Mouse (Mus musculus) heart, embryonic 11.5 days (tissue): Measurements from ENCODE around the gene Hormad1. TPM values are rescaled to one million over a fixed set of nuclear protein-coding genes. Genes with fewer than 3 reads are reported as not detected.

Experiments used
- ATAC-seq: fragments of 200-750 bp; cut with Nextera tagmentation; replicated peaks from 2 replicates; pipeline ENCODE4 v1.8.0; 2017; ENCODE audit warnings: moderate library complexity; ENCODE audit not compliant: insufficient number of reproducible peaks, low FRiP score, low TSS enrichment
- H3K27ac ChIP-seq: fragments of 300-500 bp; sonication (generic); 2 replicates; pipeline ENCODE4 v1.5.1; 2014; ENCODE audit warnings: mild to moderate bottlenecking, low read depth, low read length
- H3K27me3 ChIP-seq: fragments of 300-500 bp; sonication (generic); 2 replicates; pipeline ENCODE4 v1.6.1; 2014; ENCODE audit warnings: mild to moderate bottlenecking, low read length, mixed read lengths; ENCODE audit not compliant: control insufficient read depth, insufficient read depth
- H3K36me3 ChIP-seq: fragments of 300-500 bp; sonication (generic); 2 replicates; pipeline ENCODE4 v1.6.1; 2014; ENCODE audit warnings: mild to moderate bottlenecking, low read length, moderate library complexity, mixed read lengths; ENCODE audit not compliant: control insufficient read depth, insufficient read depth
- H3K4me1 ChIP-seq: fragments of 300-500 bp; sonication (generic); 2 replicates; pipeline ENCODE4 v1.6.1; 2014; ENCODE audit warnings: low read length; ENCODE audit not compliant: control insufficient read depth, insufficient read depth
- H3K4me2 ChIP-seq: fragments of 300-500 bp; sonication (generic); 2 replicates; pipeline ENCODE4 v1.6.1; 2014; ENCODE audit warnings: mild to moderate bottlenecking, moderate library complexity
- H3K4me3 ChIP-seq: fragments of 300-500 bp; sonication (generic); 2 replicates; pipeline ENCODE4 v1.5.1; 2014; ENCODE audit warnings: low read depth, low read length
- H3K9ac ChIP-seq: fragments of 300-500 bp; sonication (generic); 2 replicates; pipeline ENCODE4 v1.6.1; 2014; ENCODE audit warnings: mild to moderate bottlenecking, low read depth, low read length, moderate library complexity
- H3K9me3 ChIP-seq: fragments of 300-500 bp; sonication (generic); replicated peaks from 2 replicates; pipeline ENCODE4 v1.6.1; 2016; ENCODE audit warnings: low read length; ENCODE audit not compliant: control insufficient read depth
- WGBS: fragments of 180-500 bp; shearing (Covaris S2); extraction: QIAGEN DNeasy Blood & Tissue Kit; methylation state at CpG from one replicate; pipeline ENCODE4 v1.1.7; 2014; ENCODE audit not compliant: insufficient replicate concordance; 5-methylcytosine and 5-hydroxymethylcytosine counted together
- polyA plus RNA-seq: library from polyadenylated mRNA; unstranded; fragments of >200 nt; fragmentation: Nextera tagmentation; extraction: Ambion mirVana; gene quantifications from 2 replicates; pipeline ENCODE4 v1.2.1, GENCODE M21; 2014

Gene Hormad1
- polyA plus RNA-seq, 1 experiment from 2014 or later: not detected

- Histone ChIP-seq H3K36me3 (peaks cover 21% of the 10 kb centered on the region), H3K9ac (no peak overlapping the region), H3K4me1 (peaks cover 5% of the 10 kb centered on the region; the same call in 1 of the 2 replicates), H3K4me3 (no peak overlapping the region), H3K27ac (no peak overlapping the region), H3K27me3 (no peaks in the 10 kb centered on the region), H3K9me3 (no peaks in the 10 kb centered on the region), H3K4me2 (no peak overlapping the region)
- 68% methylated on average over 4 of the region's 4 CpGs for WGBS
- ATAC-seq: no peak
These were observed 76.2 kb downstream of the Hormad1 start for GRCm38 (mm10) chr3:95635636-95636035.

GRCm38 (mm10) chr3:95636072-95636471 is 76.6 kb downstream of the Hormad1 start:
- H3K9ac ChIP-seq: no peak overlapping the region
- peaks cover 17% of the 10 kb centered on the region for H3K36me3 ChIP-seq
- ATAC-seq: no peak
- H3K9me3 ChIP-seq: no peaks in the 10 kb centered on the region
- H3K4me1 ChIP-seq: peaks cover 5% of the 10 kb centered on the region; the same call in 1 of the 2 replicates
- no peak overlapping the region for H3K27ac ChIP-seq
- no peaks in the 10 kb centered on the region for H3K27me3 ChIP-seq
- WGBS: 69% methylated on average over 4 of the region's 4 CpGs
- no peak overlapping the region for H3K4me3 ChIP-seq
- H3K4me2 ChIP-seq: no peak overlapping the region

Other genes starting within 250 kb of the Hormad1 start
- 117 and 125 TPM in 2 replicates for gene Cers2, start 244.9 kb upstream of the Hormad1 start, polyA plus RNA-seq
- gene Setdb1, start 202.5 kb upstream of the Hormad1 start, polyA plus RNA-seq: 31.6 and 37.6 TPM in 2 replicates
- gene 4930558C23Rik, start 156.8 kb upstream of the Hormad1 start, polyA plus RNA-seq: not detected in 2 replicates
- gene Arnt, start 125.3 kb upstream of the Hormad1 start, polyA plus RNA-seq: 20.6 and 28.5 TPM in 2 replicates
- 9.9 and 14.0 TPM in 2 replicates for gene Ctsk, start 60.4 kb upstream of the Hormad1 start, polyA plus RNA-seq
- 5.4 and 6.2 TPM in 2 replicates for gene Ctss, start 32.9 kb upstream of the Hormad1 start, polyA plus RNA-seq
- 27.8 and 32.0 TPM in 2 replicates for gene Golph3l, start 29.3 kb downstream of the Hormad1 start, polyA plus RNA-seq
- 52.7 and 55.4 TPM in 2 replicates for gene Ensa, start 65.3 kb downstream of the Hormad1 start, polyA plus RNA-seq
- gene Mcl1, start 99.1 kb downstream of the Hormad1 start, polyA plus RNA-seq: 46.3 and 49.8 TPM in 2 replicates
- gene Adamtsl4, start 128.2 kb downstream of the Hormad1 start, polyA plus RNA-seq: 3.5 and 5.1 TPM in 2 replicates
- 85.0 and 86.7 TPM in 2 replicates for gene Ecm1, start 179.9 kb downstream of the Hormad1 start, polyA plus RNA-seq
- gene Tars2, start 200.5 kb downstream of the Hormad1 start, polyA plus RNA-seq: 42.2 and 46.1 TPM in 2 replicates